Comparison of ENCODE assay signal across 20 mouse cellular contexts in the genomic region with DNA sequence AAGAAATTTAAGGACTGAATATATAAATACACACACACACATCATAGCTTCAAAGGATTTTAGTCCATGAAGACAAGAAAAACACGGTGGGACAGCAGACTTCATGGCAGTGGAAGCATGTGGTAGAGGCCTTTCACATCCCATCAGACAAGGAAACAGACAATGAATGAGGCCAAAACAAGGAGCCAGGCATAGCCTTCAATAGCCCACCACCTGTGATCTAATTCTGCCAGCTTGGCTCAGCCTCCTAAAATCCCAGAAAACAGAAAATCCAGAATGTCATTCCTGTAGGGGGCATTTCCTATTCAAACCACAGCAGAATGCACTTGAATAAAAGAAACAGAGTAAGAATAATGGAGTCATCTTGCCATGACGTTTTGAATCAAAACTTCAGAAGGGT.
DNase-seq lines count a peak whose midpoint lies in the region; ATAC-seq and TF ChIP-seq lines count a peak whose summit lies in the region.
"Had no signal": no experiment of that assay in that cellular context is flagged by ENCODE, and none has a peak within 500 bp of the region (broad histone marks: within the 10 kb centered on the region; RNA-seq: fewer than 3 reads in every experiment).

No protein-coding gene starts in this region.

- peak; percentile 2 to 5 for DNase-seq in cerebellum, adult 18-20 months
- no peak for DNase-seq in cerebellum, adult 11 months
- DNase-seq in hindbrain, postnatal 0 days (ENCODE audit: low spot score) = peak; percentile 19
- DNase-seq in cerebellum, adult 9-11 months = peak; percentile 34
- peak; percentile 23 to 31 for DNase-seq in cerebellum, postnatal 36 days
- no peak for DNase-seq in gastrocnemius, postnatal 14 days
- no peak for DNase-seq in right cerebral cortex, postnatal 36 days (ENCODE audit: low spot score in 2 of 2)
- DNase-seq: adrenal gland, postnatal 14 days; embryo, embryonic 11 days; gastrocnemius, postnatal 10 days; heart, adult 2 months; kidney, adult 11 months had no signal

- WGBS in hindbrain, postnatal 0 days = 29% methylated on average over 2 of the region's 2 CpGs
- 47% methylated on average over 2 of the region's 2 CpGs for WGBS in hindbrain, embryonic 16.5 days

- ATAC-seq in hindbrain, postnatal 0 days = no peak
- no peak for ATAC-seq in hindbrain, embryonic 16.5 days
- ATAC-seq: activated CD4-positive, CD25-positive, alpha-beta regulatory T cell, adult 4 months; forebrain, embryonic 16.5 days; Patski had no signal

- no peak overlapping the region for H3K27ac ChIP-seq in hindbrain, postnatal 0 days
- H3K27ac ChIP-seq in hindbrain, embryonic 16.5 days (ENCODE audit: low read depth, low read length) = no peak overlapping the region
- H3K27ac ChIP-seq: embryonic facial prominence, embryonic 15.5 days; heart, adult 2 months; hindbrain, embryonic 15.5 days had no signal

- H3K4me1 ChIP-seq in hindbrain, postnatal 0 days (ENCODE audit: insufficient read depth, low read length) = no peaks in the 10 kb centered on the region
- H3K4me1 ChIP-seq in hindbrain, embryonic 16.5 days (ENCODE audit: control insufficient read depth, insufficient read depth, low read depth, low read length) = no peaks in the 10 kb centered on the region
- H3K4me1 ChIP-seq: embryonic facial prominence, embryonic 15.5 days; heart, embryonic 12.5 days; hindbrain, embryonic 15.5 days had no signal

- H3K4me3 ChIP-seq in hindbrain, postnatal 0 days (ENCODE audit: low read length) = no peak overlapping the region
- H3K4me3 ChIP-seq in hindbrain, embryonic 16.5 days (ENCODE audit: low read length) = no peak overlapping the region
- H3K4me3 ChIP-seq: embryonic facial prominence, embryonic 15.5 days; erythroblast, embryonic 14.5 days; heart, adult 2 months; heart, embryonic 12.5 days; hindbrain, embryonic 15.5 days had no signal

- H3K4me2 ChIP-seq in hindbrain, postnatal 0 days (ENCODE audit: low read depth, low read length) = no peak overlapping the region
- no peak overlapping the region for H3K4me2 ChIP-seq in hindbrain, embryonic 16.5 days (ENCODE audit: low read length)
- H3K4me2 ChIP-seq: embryonic facial prominence, embryonic 15.5 days; heart, embryonic 12.5 days; hindbrain, embryonic 15.5 days had no signal

- no peaks in the 10 kb centered on the region for H3K27me3 ChIP-seq in hindbrain, postnatal 0 days (ENCODE audit: insufficient read depth, low read length)
- no peaks in the 10 kb centered on the region for H3K27me3 ChIP-seq in hindbrain, embryonic 16.5 days (replicated peaks; ENCODE audit: control insufficient read depth, insufficient read depth, low read length)
- H3K27me3 ChIP-seq: embryonic facial prominence, embryonic 15.5 days; heart, embryonic 12.5 days; hindbrain, embryonic 15.5 days; Patski had no signal

- no peak for TF ChIP-seq CTCF in hindbrain, postnatal 0 days (IDR thresholded peaks at IDR 0.05; ENCODE audit: low read depth)

- no peak overlapping the region for H3K9ac ChIP-seq in hindbrain, postnatal 0 days (replicated peaks; ENCODE audit: low read length)
- no peak overlapping the region for H3K9ac ChIP-seq in hindbrain, embryonic 16.5 days (ENCODE audit: low read depth, low read length)
- H3K9ac ChIP-seq: embryonic facial prominence, embryonic 15.5 days; heart, embryonic 12.5 days; hindbrain, embryonic 15.5 days had no signal

- intact Hi-C loops in gastrocnemius, postnatal 14 days (cut with DNase I; ENCODE audit: low total_unique reads) = no loop called here

- no peaks in the 10 kb centered on the region for H3K9me3 ChIP-seq in hindbrain, postnatal 0 days (ENCODE audit: low read length)
- peaks cover 3% of the 10 kb centered on the region; the same call in 1 of the 2 replicates for H3K9me3 ChIP-seq in hindbrain, embryonic 16.5 days (ENCODE audit: control insufficient read depth, low read length)
- H3K9me3 ChIP-seq: embryonic facial prominence, embryonic 15.5 days; hindbrain, embryonic 15.5 days had no signal

- no peaks in the 10 kb centered on the region for H3K36me3 ChIP-seq in hindbrain, postnatal 0 days (ENCODE audit: insufficient read depth, low read length)
- no peaks in the 10 kb centered on the region for H3K36me3 ChIP-seq in hindbrain, embryonic 16.5 days (ENCODE audit: control insufficient read depth, insufficient read depth, low read length)
- H3K36me3 ChIP-seq: embryonic facial prominence, embryonic 15.5 days; heart, embryonic 12.5 days; hindbrain, embryonic 15.5 days had no signal

Comparison
In these comparisons a context has a peak if more than half of its experiments do, and no peak if none do; other contexts are left out.
1. DNase-seq: peak in cerebellum, adult 18-20 months (2 of 2), hindbrain, postnatal 0 days (single experiment), cerebellum, adult 9-11 months (single experiment) and cerebellum, postnatal 36 days (2 of 2); none in cerebellum, adult 11 months (single experiment), gastrocnemius, postnatal 14 days (single experiment) and right cerebral cortex, postnatal 36 days (0 of 2).